Comparison of ENCODE assay signal across 9 mouse cellular contexts in the genomic region with DNA sequence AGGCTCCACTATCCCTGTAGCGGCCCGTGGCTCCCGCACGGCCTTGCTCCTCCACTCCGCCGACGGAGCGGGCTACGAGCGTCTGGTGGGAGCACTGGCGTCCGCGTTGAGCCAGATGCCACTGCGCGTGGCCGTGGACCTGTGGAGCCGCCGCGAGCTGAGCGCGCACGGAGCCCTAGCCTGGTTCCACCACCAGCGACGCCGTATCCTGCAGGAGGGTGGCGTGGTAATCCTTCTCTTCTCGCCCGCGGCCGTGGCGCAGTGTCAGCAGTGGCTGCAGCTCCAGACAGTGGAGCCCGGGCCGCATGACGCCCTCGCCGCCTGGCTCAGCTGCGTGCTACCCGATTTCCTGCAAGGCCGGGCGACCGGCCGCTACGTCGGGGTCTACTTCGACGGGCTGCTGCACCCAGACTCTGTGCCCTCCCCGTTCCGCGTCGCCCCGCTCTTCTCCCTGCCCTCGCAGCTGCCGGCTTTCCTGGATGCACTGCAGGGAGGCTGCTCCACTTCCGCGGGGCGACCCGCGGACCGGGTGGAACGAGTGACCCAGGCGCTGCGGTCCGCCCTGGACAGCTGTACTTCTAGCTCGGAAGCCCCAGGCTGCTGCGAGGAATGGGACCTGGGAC. TPM values are rescaled to one million over a fixed set of nuclear protein-coding genes. Genes with fewer than 3 reads are reported as not detected.
DNase-seq lines count a peak whose midpoint lies in the region; ATAC-seq and TF ChIP-seq lines count a peak whose summit lies in the region.
"Had no signal": no experiment of that assay in that cellular context is flagged by ENCODE, and none has a peak within 500 bp of the region (broad histone marks: within the 10 kb centered on the region; RNA-seq: fewer than 3 reads in every experiment).

No protein-coding gene starts in this region.

- no peak for DNase-seq in frontal cortex, postnatal 36 days (ENCODE audit: low spot score in 2 of 2)
- DNase-seq in adrenal gland, postnatal 25 days = peak; percentile 44
- DNase-seq in heart, postnatal 0 days (ENCODE audit: low spot score) = no peak
- DNase-seq in layer of hippocampus, adult 9-11 months = peak; percentile 46

- peak overlapping the region; percentile 49; the same call in 1 of the 2 replicates for H3K9ac ChIP-seq in embryonic facial prominence, embryonic 13.5 days
- H3K9ac ChIP-seq in heart, postnatal 0 days (replicated peaks; ENCODE audit: low read depth, low read length) = peak overlapping the region; percentile 49
- H3K9ac ChIP-seq in stomach, embryonic 16.5 days (ENCODE audit: low read length) = peak overlapping the region; percentile 68

- no peak for TF ChIP-seq EP300 in heart, postnatal 0 days (IDR thresholded peaks at IDR 0.05; ENCODE audit: low read depth)

- TF ChIP-seq CTCF in heart, postnatal 0 days (IDR thresholded peaks at IDR 0.05; ENCODE audit: low read depth) = no peak

- H3K4me2 ChIP-seq in embryonic facial prominence, embryonic 13.5 days = peak overlapping the region; percentile 74
- H3K4me2 ChIP-seq in heart, postnatal 0 days (ENCODE audit: low read depth, low read length) = peak overlapping the region; percentile 86
- peak overlapping the region; percentile 89 for H3K4me2 ChIP-seq in stomach, embryonic 16.5 days (ENCODE audit: low read depth, low read length)

- H3K27me3 ChIP-seq in embryonic facial prominence, embryonic 13.5 days = peaks cover 52% of the 10 kb centered on the region
- no peaks in the 10 kb centered on the region for H3K27me3 ChIP-seq in heart, postnatal 0 days (ENCODE audit: control insufficient read depth, insufficient read depth, low read length)
- 0 out of 2 replicates have a peak, but pooled peaks cover 7% of the 10 kb centered on the region for H3K27me3 ChIP-seq in stomach, embryonic 16.5 days (ENCODE audit: control insufficient read depth, insufficient read depth, low read length)

- WGBS in embryonic facial prominence, embryonic 13.5 days = 3% methylated on average over 65 of the region's 65 CpGs
- 2% methylated on average over 65 of the region's 65 CpGs for WGBS in heart, postnatal 0 days
- 2% methylated on average over 63 of the region's 65 CpGs for WGBS in stomach, embryonic 16.5 days

- H3K27ac ChIP-seq in embryonic facial prominence, embryonic 13.5 days = no peak overlapping the region
- peak overlapping the region; percentile 92 for H3K27ac ChIP-seq in heart, postnatal 0 days (ENCODE audit: low read depth)
- peak overlapping the region; percentile 75 for H3K27ac ChIP-seq in stomach, embryonic 16.5 days (ENCODE audit: low read length)

- no peaks in the 10 kb centered on the region for H3K9me3 ChIP-seq in embryonic facial prominence, embryonic 13.5 days
- H3K9me3 ChIP-seq in heart, postnatal 0 days (replicated peaks; ENCODE audit: control insufficient read depth, low read length) = no peaks in the 10 kb centered on the region
- no peaks in the 10 kb centered on the region for H3K9me3 ChIP-seq in stomach, embryonic 16.5 days (replicated peaks; ENCODE audit: control insufficient read depth, low read length)

- no peaks in the 10 kb centered on the region for H3K36me3 ChIP-seq in embryonic facial prominence, embryonic 13.5 days
- peaks cover 9% of the 10 kb centered on the region; the same call in 1 of the 2 replicates for H3K36me3 ChIP-seq in heart, postnatal 0 days (replicated peaks; ENCODE audit: control insufficient read depth, insufficient read depth, low read length)
- H3K36me3 ChIP-seq in stomach, embryonic 16.5 days (ENCODE audit: control insufficient read depth, insufficient read depth, low read length) = no peaks in the 10 kb centered on the region

- H3K4me3 ChIP-seq in embryonic facial prominence, embryonic 13.5 days = peak overlapping the region; percentile 39
- peak overlapping the region; percentile 56 for H3K4me3 ChIP-seq in heart, postnatal 0 days (ENCODE audit: low read depth, low read length)
- peak overlapping the region; percentile 52 for H3K4me3 ChIP-seq in stomach, embryonic 16.5 days (replicated peaks; ENCODE audit: low read length)

- peaks cover 30% of the 10 kb centered on the region for H3K4me1 ChIP-seq in embryonic facial prominence, embryonic 13.5 days
- H3K4me1 ChIP-seq in heart, postnatal 0 days (ENCODE audit: control insufficient read depth, insufficient read depth) = peaks cover 23% of the 10 kb centered on the region
- H3K4me1 ChIP-seq in stomach, embryonic 16.5 days (ENCODE audit: control insufficient read depth, insufficient read depth, low read length) = peaks cover 17% of the 10 kb centered on the region

- peak; percentile 35 for ATAC-seq in frontal cortex, adult (ENCODE audit: low TSS enrichment)
- ATAC-seq in embryonic facial prominence, embryonic 13.5 days (ENCODE audit: insufficient number of reproducible peaks, insufficient read depth, low FRiP score, low TSS enrichment, low read depth) = no peak; the same call in 1 of the 2 replicates
- peak; percentile 34 for ATAC-seq in heart, postnatal 0 days (ENCODE audit: insufficient read depth, low read depth)
- ATAC-seq in megakaryocyte progenitor cell, adult 5-6 weeks (replicated peaks; ENCODE audit: poor library complexity) = peak; percentile 24
- ATAC-seq in stomach, embryonic 16.5 days (ENCODE audit: insufficient read depth, low FRiP score) = peak; percentile 43

RNA-seq across cellular contexts. Expression of a gene that starts 0.5 kb away (rescaled TPM):
- total RNA-seq in adrenal gland, postnatal 25 days (2021) = 45.2 and 59.9 TPM in 2 replicates
- 13.9 and 14.6 TPM in 2 replicates for polyA plus RNA-seq in embryonic facial prominence, embryonic 13.5 days (2015; fragmentation: Nextera tagmentation; extraction: Ambion mirVana)
- 27.1 and 34.5 TPM in 2 replicates for total RNA-seq in heart, postnatal 0 days (2014; rRNA removed; ENCODE audit: low replicate concordance)
- polyA plus RNA-seq in heart, postnatal 0 days (2015; fragmentation: Nextera tagmentation; extraction: Ambion mirVana) = 27.5 and 32.1 TPM in 2 replicates
- total RNA-seq in megakaryocyte progenitor cell, adult 5-6 weeks (2015) = 5.9 and 6.1 TPM in 2 replicates
- 4.7 and 6.6 TPM in 2 replicates for total RNA-seq in megakaryocyte progenitor cell, adult 5-6 weeks (2017)
- polyA plus RNA-seq in stomach, embryonic 16.5 days (2015; fragmentation: Nextera tagmentation; extraction: Ambion mirVana) = 22.9 and 23.9 TPM in 2 replicates

RNA-seq across cellular contexts. Expression of a gene that starts 11.4 kb away (rescaled TPM):
- total RNA-seq in adrenal gland, postnatal 25 days (2021) = 18.0 and 19.3 TPM in 2 replicates
- polyA plus RNA-seq in embryonic facial prominence, embryonic 13.5 days (2015; fragmentation: Nextera tagmentation; extraction: Ambion mirVana) = 7.0 and 7.9 TPM in 2 replicates
- 20.3 and 22.1 TPM in 2 replicates for total RNA-seq in heart, postnatal 0 days (2014; rRNA removed; ENCODE audit: low replicate concordance)
- polyA plus RNA-seq in heart, postnatal 0 days (2015; fragmentation: Nextera tagmentation; extraction: Ambion mirVana) = 11.6 and 12.1 TPM in 2 replicates
- total RNA-seq in megakaryocyte progenitor cell, adult 5-6 weeks (2015) = not detected in 2 replicates
- not detected in 2 replicates for total RNA-seq in megakaryocyte progenitor cell, adult 5-6 weeks (2017)
- polyA plus RNA-seq in stomach, embryonic 16.5 days (2015; fragmentation: Nextera tagmentation; extraction: Ambion mirVana) = 36.8 and 45.0 TPM in 2 replicates

RNA-seq across cellular contexts. Expression of a gene that starts 19.1 kb away (rescaled TPM):
- total RNA-seq in adrenal gland, postnatal 25 days (2021) = 0.30 TPM in 1 of 2 replicates, not detected in the other
- polyA plus RNA-seq in embryonic facial prominence, embryonic 13.5 days (2015; fragmentation: Nextera tagmentation; extraction: Ambion mirVana) = 2.3 and 2.6 TPM in 2 replicates
- total RNA-seq in heart, postnatal 0 days (2014; rRNA removed; ENCODE audit: low replicate concordance) = not detected in 2 replicates
- polyA plus RNA-seq in heart, postnatal 0 days (2015; fragmentation: Nextera tagmentation; extraction: Ambion mirVana) = 0.07 and 0.20 TPM in 2 replicates
- total RNA-seq in megakaryocyte progenitor cell, adult 5-6 weeks (2015) = not detected in 2 replicates
- total RNA-seq in megakaryocyte progenitor cell, adult 5-6 weeks (2017) = not detected in 2 replicates
- 0.19 and 0.52 TPM in 2 replicates for polyA plus RNA-seq in stomach, embryonic 16.5 days (2015; fragmentation: Nextera tagmentation; extraction: Ambion mirVana)
- total RNA-seq: gastrocnemius, postnatal 36 days had no signal

RNA-seq across cellular contexts. Expression of a gene that starts 24.3 kb away (rescaled TPM):
- total RNA-seq in adrenal gland, postnatal 25 days (2021) = 0.76 and 1.5 TPM in 2 replicates
- 9.1 and 9.2 TPM in 2 replicates for polyA plus RNA-seq in embryonic facial prominence, embryonic 13.5 days (2015; fragmentation: Nextera tagmentation; extraction: Ambion mirVana)
- total RNA-seq in heart, postnatal 0 days (2014; rRNA removed; ENCODE audit: low replicate concordance) = 0.70 and 2.2 TPM in 2 replicates
- 0.85 and 0.91 TPM in 2 replicates for polyA plus RNA-seq in heart, postnatal 0 days (2015; fragmentation: Nextera tagmentation; extraction: Ambion mirVana)
- total RNA-seq in megakaryocyte progenitor cell, adult 5-6 weeks (2015) = 0.44 and 1.2 TPM in 2 replicates
- 0.21 and 0.34 TPM in 2 replicates for total RNA-seq in megakaryocyte progenitor cell, adult 5-6 weeks (2017)
- polyA plus RNA-seq in stomach, embryonic 16.5 days (2015; fragmentation: Nextera tagmentation; extraction: Ambion mirVana) = 21.1 and 28.9 TPM in 2 replicates

RNA-seq across cellular contexts. Expression of a gene that starts 40.2 kb away (rescaled TPM):
- 47.5 and 55.0 TPM in 2 replicates for total RNA-seq in adrenal gland, postnatal 25 days (2021)
- 82.7 and 93.2 TPM in 2 replicates for polyA plus RNA-seq in embryonic facial prominence, embryonic 13.5 days (2015; fragmentation: Nextera tagmentation; extraction: Ambion mirVana)
- 15.3 and 40.6 TPM in 2 replicates for total RNA-seq in heart, postnatal 0 days (2014; rRNA removed; ENCODE audit: low replicate concordance)
- 52.4 and 56.6 TPM in 2 replicates for polyA plus RNA-seq in heart, postnatal 0 days (2015; fragmentation: Nextera tagmentation; extraction: Ambion mirVana)
- total RNA-seq in megakaryocyte progenitor cell, adult 5-6 weeks (2015) = 76.3 and 85.0 TPM in 2 replicates
- 21.7 and 28.0 TPM in 2 replicates for total RNA-seq in megakaryocyte progenitor cell, adult 5-6 weeks (2017)
- polyA plus RNA-seq in stomach, embryonic 16.5 days (2015; fragmentation: Nextera tagmentation; extraction: Ambion mirVana) = 86.0 and 88.5 TPM in 2 replicates

Comparison
In these comparisons a context has a peak if more than half of its experiments do, and no peak if none do; other contexts are left out.
1. DNase-seq: peak in adrenal gland, postnatal 25 days (single experiment) and layer of hippocampus, adult 9-11 months (single experiment); none in frontal cortex, postnatal 36 days (0 of 2) and heart, postnatal 0 days (single experiment).
2. RNA of a gene that starts 11.4 kb away (total RNA-seq): 20.3 to 22.1 TPM in heart, postnatal 0 days and 18.0 to 19.3 TPM in adrenal gland, postnatal 25 days; not detected in megakaryocyte progenitor cell, adult 5-6 weeks; every median in the first group is over 10 times any median in the second.
3. Peak in every context shown above with its lines, with median percentiles within 50 percentile points of each other: H3K4me2 ChIP-seq, H3K4me3 ChIP-seq and H3K9ac ChIP-seq.